Mouse (Mus musculus) ovary, postnatal 36 days (tissue): Measurements from ENCODE around the gene Galr3.
"Not testable (repeated sequence)": the region's sequence is repeated elsewhere in the genome, so short reads cannot be mapped to it uniquely, and the experiment has no call there.

ENCODE experiments used
- DNase-seq: peaks from one replicate; pipeline ENCODE4 v3.0.0; 2022; ENCODE audit warnings: low spot score, mixed read lengths

Gene Galr3

GRCm38 (mm10) chr15:79041585-79041984 is at the start of gene Galr3:
TSS of gene Galr3 (plus strand) at chr15:79041885.
- DNase-seq, result no peak

- no peak for DNase-seq
These were observed 49.5 kb upstream of the Galr3 start for GRCm38 (mm10) chr15:78992235-78992634.

GRCm38 (mm10) chr15:78992925-78993324 is 48.8 kb upstream of the Galr3 start:
- no peak for DNase-seq

- DNase-seq, result no peak
These were observed 45.8 kb upstream of the Galr3 start for GRCm38 (mm10) chr15:78995916-78996315.

GRCm38 (mm10) chr15:78996663-78997062 is 45.0 kb upstream of the Galr3 start:
- no peak for DNase-seq

- DNase-seq, result no peak
These were observed 43.3 kb upstream of the Galr3 start for GRCm38 (mm10) chr15:78998348-78998747.

- no peak for DNase-seq
These were observed 42.1 kb upstream of the Galr3 start for GRCm38 (mm10) chr15:78999586-78999985.

GRCm38 (mm10) chr15:79000357-79000791 is 41.3 kb upstream of the Galr3 start:
- DNase-seq, result no peak

GRCm38 (mm10) chr15:79001559-79001958 is 40.1 kb upstream of the Galr3 start:
- no peak for DNase-seq

- DNase-seq, result peak; percentile 54
These were observed 39.6 kb upstream of the Galr3 start for GRCm38 (mm10) chr15:79002036-79002435.

- no peak for DNase-seq
These were observed 38.6 kb upstream of the Galr3 start for GRCm38 (mm10) chr15:79003079-79003478.

- no peak for DNase-seq
These were observed 36.1 kb upstream of the Galr3 start for GRCm38 (mm10) chr15:79005581-79005980.

- no peak for DNase-seq
These were observed 35.0 kb upstream of the Galr3 start for GRCm38 (mm10) chr15:79006638-79007037.

- no peak for DNase-seq
These were observed 34.6 kb upstream of the Galr3 start for GRCm38 (mm10) chr15:79007059-79007458.

- DNase-seq, result not testable (repeated sequence)
These were observed 33.8 kb upstream of the Galr3 start for GRCm38 (mm10) chr15:79007836-79008235.

GRCm38 (mm10) chr15:79009734-79010133 is 32.0 kb upstream of the Galr3 start:
- no peak for DNase-seq

GRCm38 (mm10) chr15:79011550-79011949 is 30.1 kb upstream of the Galr3 start:
- DNase-seq, result no peak

GRCm38 (mm10) chr15:79013382-79013781 is 28.3 kb upstream of the Galr3 start:
- DNase-seq, result no peak

GRCm38 (mm10) chr15:79018191-79018590 is 23.5 kb upstream of the Galr3 start:
- no peak for DNase-seq

- no peak for DNase-seq
These were observed 22.8 kb upstream of the Galr3 start for GRCm38 (mm10) chr15:79018886-79019285.

GRCm38 (mm10) chr15:79022671-79023230 is 18.9 kb upstream of the Galr3 start:
- no peak for DNase-seq

- DNase-seq, result no peak
These were observed 18.3 kb upstream of the Galr3 start for GRCm38 (mm10) chr15:79023366-79023765.

GRCm38 (mm10) chr15:79025687-79026308 is 15.9 kb upstream of the Galr3 start:
- no peak for DNase-seq
